Mouse (Mus musculus) heart, adult 2 months (tissue): ENCODE results near the gene Ak9.

Experiments
- CTCF ChIP-seq: fragments of 200-600 bp; IDR thresholded peaks from 2 replicates; pipeline ENCODE4 v1.8.1; 2022; ENCODE audit warnings: antibody characterized with exemption, mild to moderate bottlenecking, moderate library complexity
- POLR2A ChIP-seq: fragments of 200-500 bp; IDR thresholded peaks from 2 replicates; pipeline ENCODE4 v1.6.1; 2011; ENCODE audit warnings: mild to moderate bottlenecking, low read depth, low read length, control low read depth; ENCODE audit not compliant: insufficient read depth

DNA sequence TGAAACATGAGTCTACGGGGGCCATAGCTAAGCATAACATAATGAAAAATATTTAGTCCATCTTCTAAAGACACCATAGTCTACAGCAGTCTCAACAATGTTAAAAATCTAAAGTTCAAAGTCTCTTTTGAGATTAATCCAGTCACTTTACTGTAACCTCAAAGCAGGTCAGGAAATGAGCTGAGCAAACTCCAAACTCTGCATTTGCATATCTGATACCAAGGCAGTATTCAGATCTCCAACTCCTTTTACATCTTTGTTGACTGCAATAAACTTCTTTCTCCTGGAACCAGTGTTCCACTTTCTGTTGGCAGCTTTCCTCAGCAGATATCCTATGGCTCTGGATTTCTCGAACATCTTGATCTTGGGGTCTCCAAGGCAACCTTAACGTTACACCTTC, 166.9 kb downstream of the Ak9 start:
- TF ChIP-seq CTCF (no peak), POLR2A (no peak)
